Mouse (Mus musculus): Measurements from ENCODE around the gene Celf1.

- TF ChIP-seq POLR2A (IDR thresholded peaks at IDR 0.05; ENCODE audit: control insufficient read depth in 1 of 2, insufficient read depth in 1 of 2, low read depth in 1 of 2, low read length in 2 of 2, poor library complexity in 1 of 2) (no peak), ZNF384 (IDR thresholded peaks at IDR 0.05; ENCODE audit: low read depth, low read length) (no peak), CTCF (IDR thresholded peaks at IDR 0.05 in 2 of 3, conservative IDR thresholded peaks at IDR 0.05 in 1 of 3; ENCODE audit: control insufficient read depth in 1 of 3, insufficient read depth in 1 of 3, low read depth in 2 of 3, low read length in 3 of 3, poor library complexity in 1 of 3, severe bottlenecking in 1 of 3) (no peak), NRF1 (IDR thresholded peaks at IDR 0.05; ENCODE audit: insufficient read depth, low read depth, low read length, poor library complexity, severe bottlenecking) (no peak), GATA1 (IDR thresholded peaks at IDR 0.05; ENCODE audit: low read depth, low read length) (no peak), CHD1 (IDR thresholded peaks at IDR 0.05; ENCODE audit: low read depth, low read length) (no peak), EP300 (IDR thresholded peaks at IDR 0.05; ENCODE audit: low read depth in 1 of 2, low read length in 2 of 2) (no peak), ZC3H11A (IDR thresholded peaks at IDR 0.05; ENCODE audit: low read depth, low read length) (no peak), HCFC1 (IDR thresholded peaks at IDR 0.05; ENCODE audit: low read depth, low read length) (no peak), MYC (IDR thresholded peaks at IDR 0.05; ENCODE audit: low read depth, low read length) (no peak), USF1 (IDR thresholded peaks at IDR 0.05; ENCODE audit: low read depth, low read length) (no peak), ETS1 (IDR thresholded peaks at IDR 0.05; ENCODE audit: low read depth, low read length) (no peak), JUND (IDR thresholded peaks at IDR 0.05; ENCODE audit: low read depth, low read length) (no peak), ZMIZ1 (IDR thresholded peaks at IDR 0.05; ENCODE audit: low read depth, low read length) (no peak)
Measured at GRCm38 (mm10) chr2:90964811-90965465, 24.8 kb downstream of the Celf1 start.

Measured in MEL (cell line).